Mouse (Mus musculus): ENCODE results near the gene Tbx5. TPM values are rescaled to one million over a fixed set of nuclear protein-coding genes. Genes with fewer than 3 reads are reported as not detected.

Tbx5 gene
- total RNA-seq (2021): not detected
- long read RNA-seq: 0 reads

- no peak for DNase-seq (ENCODE audit: low spot score in 2 of 2)
Observed at GRCm38 (mm10) chr5:119832479-119832796, at the start of gene Tbx5. Tbx5 (plus strand) TSS chr5:119832668.

GRCm38 (mm10) chr5:119785959-119786358 is 46.5 kb upstream of the Tbx5 start:
- DNase-seq (ENCODE audit: low spot score in 2 of 2): no peak

GRCm38 (mm10) chr5:119791664-119792063 is 40.8 kb upstream of the Tbx5 start:
- DNase-seq (ENCODE audit: low spot score in 2 of 2): no peak

- no peak for DNase-seq (ENCODE audit: low spot score in 2 of 2)
Observed at GRCm38 (mm10) chr5:119793972-119794371, 38.5 kb upstream of the Tbx5 start.

GRCm38 (mm10) chr5:119795376-119795775 is 37.1 kb upstream of the Tbx5 start:
- DNase-seq (ENCODE audit: low spot score in 2 of 2): no peak

GRCm38 (mm10) chr5:119795777-119796176 is 36.7 kb upstream of the Tbx5 start:
- DNase-seq (ENCODE audit: low spot score in 2 of 2): no peak

GRCm38 (mm10) chr5:119796443-119797160 is 35.9 kb upstream of the Tbx5 start:
- DNase-seq (ENCODE audit: low spot score in 2 of 2): no peak

- DNase-seq (ENCODE audit: low spot score in 2 of 2): no peak
Observed at GRCm38 (mm10) chr5:119797580-119798150, 34.8 kb upstream of the Tbx5 start.

- DNase-seq (ENCODE audit: low spot score in 2 of 2): no peak
Observed at GRCm38 (mm10) chr5:119798261-119798660, 34.2 kb upstream of the Tbx5 start.

- no peak for DNase-seq (ENCODE audit: low spot score in 2 of 2)
Observed at GRCm38 (mm10) chr5:119798713-119799418, 33.6 kb upstream of the Tbx5 start.

GRCm38 (mm10) chr5:119799419-119800242 is 32.8 kb upstream of the Tbx5 start:
- DNase-seq (ENCODE audit: low spot score in 2 of 2): no peak

GRCm38 (mm10) chr5:119800243-119800665 is 32.2 kb upstream of the Tbx5 start:
- no peak for DNase-seq (ENCODE audit: low spot score in 2 of 2)

GRCm38 (mm10) chr5:119802617-119803410 is 29.7 kb upstream of the Tbx5 start:
- DNase-seq (ENCODE audit: low spot score in 2 of 2): no peak

GRCm38 (mm10) chr5:119803411-119804251 is 28.8 kb upstream of the Tbx5 start:
- DNase-seq (ENCODE audit: low spot score in 2 of 2): no peak

GRCm38 (mm10) chr5:119804301-119805039 is 28.0 kb upstream of the Tbx5 start:
- DNase-seq (ENCODE audit: low spot score in 2 of 2): no peak

- DNase-seq (ENCODE audit: low spot score in 2 of 2): no peak
Observed at GRCm38 (mm10) chr5:119805636-119806035, 26.8 kb upstream of the Tbx5 start.

GRCm38 (mm10) chr5:119806467-119806866 is 26.0 kb upstream of the Tbx5 start:
- no peak for DNase-seq (ENCODE audit: low spot score in 2 of 2)

GRCm38 (mm10) chr5:119807481-119808183 is 24.8 kb upstream of the Tbx5 start:
- DNase-seq (ENCODE audit: low spot score in 2 of 2): no peak

GRCm38 (mm10) chr5:119808713-119809112 is 23.8 kb upstream of the Tbx5 start:
- DNase-seq (ENCODE audit: low spot score in 2 of 2): no peak

All from layer of hippocampus, postnatal 10 days (tissue).